Mouse (Mus musculus) CD4-positive naive resting alpha-beta T cell, adult 57 days (primary cell): ENCODE measurements around the gene Olfr10. TPM values are rescaled to one million over a fixed set of nuclear protein-coding genes. Genes with fewer than 3 reads are reported as not detected.

Source experiments
- total RNA-seq: library from RNA; stranded (reverse); gene quantifications from one replicate; pipeline ENCODE4 v1.2.4, GENCODE M21; 2023

The Olfr10 gene
- total RNA-seq = not detected

GRCm38 (mm10) chr11:49304441-49304840, at the start of gene Olfr10:
Gene Olfr10, plus strand, starts transcription at chr11:49304741.

DNA sequence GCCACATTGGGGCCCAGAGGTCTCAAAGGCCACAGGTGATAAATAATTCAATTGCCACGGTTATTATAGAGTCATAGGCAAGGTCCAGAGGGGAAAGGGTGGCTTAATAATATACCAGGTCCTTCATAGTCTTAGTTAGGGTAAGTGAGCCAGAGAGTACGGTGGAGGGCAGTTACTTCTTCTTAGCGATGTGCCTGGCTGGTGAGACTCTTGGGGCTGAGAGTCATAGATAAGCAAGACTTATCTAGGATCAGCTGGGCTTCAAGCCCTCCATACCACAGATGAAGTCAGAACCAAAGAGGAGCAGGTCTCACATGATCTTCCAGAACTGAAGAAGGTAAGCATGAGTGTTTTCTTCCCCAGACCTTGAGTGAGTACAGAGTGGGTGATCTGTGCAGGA, 26.3 kb upstream of the Olfr10 start, which contains the start of gene Olfr1393:
Olfr1393 (plus strand) TSS at position 83 of the 400 bp plus-strand sequence.

DNA sequence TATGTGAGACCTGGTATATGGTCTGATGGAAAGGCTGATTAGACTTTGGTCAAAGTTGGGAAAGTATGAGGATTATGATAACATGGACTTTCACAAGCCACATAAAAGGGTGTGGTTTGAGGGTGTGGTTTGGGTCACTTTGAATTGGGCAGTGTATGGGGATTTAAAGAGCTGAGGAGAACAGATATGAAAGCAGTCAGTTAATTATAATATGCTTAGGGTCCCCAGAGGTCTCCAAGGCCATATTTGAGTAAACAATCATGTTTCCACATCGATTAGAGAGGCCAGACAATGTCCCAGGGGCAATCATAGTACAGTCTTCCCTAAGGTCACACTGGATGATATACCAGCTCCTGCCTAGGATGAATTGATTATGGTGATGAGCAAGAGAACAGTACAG, 19.6 kb upstream of the Olfr10 start, which contains the start of gene Olfr1392:
Olfr1392 (plus strand) TSS at position 301 of the 400 bp plus-strand sequence.

DNA sequence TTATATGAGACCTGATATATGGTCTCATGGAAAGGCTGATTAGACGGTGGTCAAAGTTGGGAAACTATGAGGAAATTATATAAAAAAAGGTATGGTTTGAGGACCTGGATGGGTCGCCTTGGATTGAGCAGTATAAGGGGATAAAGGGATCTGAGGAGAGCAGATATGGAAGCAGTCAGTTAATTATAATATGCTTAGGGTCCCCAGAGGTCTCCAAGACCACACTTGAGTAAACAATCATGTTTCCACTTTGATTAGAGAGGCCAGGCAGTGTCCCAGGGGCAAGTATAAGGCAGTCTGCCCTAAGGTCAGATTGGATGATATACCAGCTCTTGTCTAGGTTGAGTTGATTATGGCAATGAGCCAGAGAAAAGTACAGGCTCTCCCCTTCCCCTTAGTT, 17.9 kb downstream of the Olfr10 start, which contains the start of gene Olfr1391:
Olfr1391 (plus strand) TSS at position 301 of the 400 bp plus-strand sequence.

DNA sequence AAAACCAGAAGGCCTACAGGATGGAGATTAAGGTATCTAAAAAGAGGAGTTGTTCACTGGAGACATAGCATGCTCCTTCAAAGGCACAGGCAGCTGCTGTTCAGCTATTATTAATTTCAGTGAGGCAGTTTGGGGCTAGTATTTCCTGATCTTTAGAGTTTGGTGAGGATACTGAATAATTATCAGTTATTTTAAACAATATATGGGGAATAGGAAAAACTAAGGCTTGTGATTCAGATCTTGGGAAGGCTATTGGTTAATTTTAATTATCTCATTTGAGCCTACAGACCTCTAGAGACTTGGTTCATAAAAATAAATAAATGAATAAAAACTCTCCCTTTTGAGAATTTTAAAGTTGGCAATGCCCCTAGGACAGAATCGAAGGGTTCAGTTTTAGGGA, 30.3 kb downstream of the Olfr10 start, which contains the start of gene Olfr1390:
Olfr1390 (plus strand) TSS at position 301 of the 400 bp plus-strand sequence.

Other genes with a start within 250 kb of the Olfr10 start
- 40.7 TPM for gene Tgtp2, start 240.5 kb upstream of the Olfr10 start, total RNA-seq
- 140 TPM for gene Ifi47, start 228.2 kb upstream of the Olfr10 start, total RNA-seq
- not detected for gene Olfr1396, start 189.9 kb upstream of the Olfr10 start, total RNA-seq
- not detected for gene Olfr1395, start 162.5 kb upstream of the Olfr10 start, total RNA-seq
- not detected for gene Olfr1394, start 150.4 kb upstream of the Olfr10 start, total RNA-seq
- 0.89 TPM for gene Btnl9, start 117.6 kb upstream of the Olfr10 start, total RNA-seq
- 94.6 TPM for gene Zfp62, start 101.4 kb upstream of the Olfr10 start, total RNA-seq
- 52.8 TPM for gene Mgat1, start 60.5 kb upstream of the Olfr10 start, total RNA-seq
- gene Olfr1393, start 26.4 kb upstream of the Olfr10 start, total RNA-seq = 0.27 TPM
- gene Olfr1392, start 19.5 kb upstream of the Olfr10 start, total RNA-seq = not detected
- gene Olfr1391, start 18.0 kb downstream of the Olfr10 start, total RNA-seq = not detected
- not detected for gene Olfr1390, start 30.4 kb downstream of the Olfr10 start, total RNA-seq
- not detected for gene Olfr1389, start 118.3 kb downstream of the Olfr10 start, total RNA-seq
- gene Olfr1388, start 131.9 kb downstream of the Olfr10 start, total RNA-seq = 0.33 TPM
- not detected for gene Olfr1387, start 150.6 kb downstream of the Olfr10 start, total RNA-seq
- gene Olfr1386, start 160.3 kb downstream of the Olfr10 start, total RNA-seq = not detected
- gene Olfr1385, start 184.3 kb downstream of the Olfr10 start, total RNA-seq = not detected
- not detected for gene Olfr1384, start 202.0 kb downstream of the Olfr10 start, total RNA-seq
- not detected for gene Olfr1383, start 214.9 kb downstream of the Olfr10 start, total RNA-seq
- gene Olfr1382, start 223.5 kb downstream of the Olfr10 start, total RNA-seq = not detected
- not detected for gene Olfr1381, start 238.7 kb downstream of the Olfr10 start, total RNA-seq